Mouse (Mus musculus) CD4-positive, CD25-positive, alpha-beta regulatory T cell, adult 4 months (primary cell): ENCODE measurements around the gene Hdc. TPM values are rescaled to one million over a fixed set of nuclear protein-coding genes. Genes with fewer than 3 reads are reported as not detected.

Source experiments
- ATAC-seq: one replicate; pipeline ENCODE4 v1.8.0; 2017
- polyA plus RNA-seq, 2 experiments: library from polyadenylated mRNA; unstranded; fragments of 100-300 nt; shearing (Covaris generic); gene quantifications; one replicate each; pipeline ENCODE4 v1.2.1; 2017

Gene Hdc
- polyA plus RNA-seq, 2 experiments from 2014 or later: 0.42 to 0.61 TPM

GRCm38 (mm10) chr2:126551244-126551890, 67.7 kb downstream of the Hdc start:
- no peak for ATAC-seq

- no peak for ATAC-seq
Observed at GRCm38 (mm10) chr2:126549681-126550080, 69.4 kb downstream of the Hdc start.

GRCm38 (mm10) chr2:126546392-126546791, 72.7 kb downstream of the Hdc start:
- no peak for ATAC-seq

GRCm38 (mm10) chr2:126545297-126545696, 73.8 kb downstream of the Hdc start:
- no peak for ATAC-seq

Other genes with a start within 250 kb of the Hdc start
- under 1 TPM; 0.24 to 0.96 TPM for gene Atp8b4, start 118.6 kb downstream of the Hdc start, polyA plus RNA-seq
- not detected for gene Slc27a2, start 66.9 kb downstream of the Hdc start, polyA plus RNA-seq
- 10 to 100 TPM; 55.8 to 63.8 TPM for gene Gabpb1, start 57.0 kb upstream of the Hdc start, polyA plus RNA-seq
- gene Usp8, start 88.0 kb upstream of the Hdc start, polyA plus RNA-seq: 10 to 100 TPM; 38.8 to 52.2 TPM
- gene Usp50, start 164.2 kb upstream of the Hdc start, polyA plus RNA-seq: 1 to 10 TPM; 5.0 to 8.9 TPM